Mouse (Mus musculus) granulocyte monocyte progenitor cell, adult 5-6 weeks (primary cell): ENCODE measurements around the gene Slc1a5. TPM values are rescaled to one million over a fixed set of nuclear protein-coding genes. Genes with fewer than 3 reads are reported as not detected.
A peak's percentile ranks its signal among the peaks of the same experiment; 100 is the strongest.

Experiments used
- ATAC-seq: replicated peaks from 2 replicates; pipeline ENCODE4 v1.8.0; 2016; ENCODE audit warnings: mild to moderate bottlenecking, moderate TSS enrichment, inconsistent platforms; ENCODE audit not compliant: poor library complexity, severe bottlenecking
- total RNA-seq, 2 experiments: library from RNA; stranded (forward) in 1 of 2; stranded (reverse) in 1 of 2; fragments of 200-712, 200-1000 nt in 1 of 2; fragments of >200 nt in 1 of 2; fragmentation: Nextera tagmentation in 1 of 2; gene quantifications; 2 replicates each; pipeline ENCODE4 v1.2.3; 2014 to 2017

Gene Slc1a5
- total RNA-seq (2014; fragmentation: Nextera tagmentation) = 110 and 118 TPM in 2 replicates
- 46.4 and 47.2 TPM in 2 replicates for total RNA-seq (2017)

DNA sequence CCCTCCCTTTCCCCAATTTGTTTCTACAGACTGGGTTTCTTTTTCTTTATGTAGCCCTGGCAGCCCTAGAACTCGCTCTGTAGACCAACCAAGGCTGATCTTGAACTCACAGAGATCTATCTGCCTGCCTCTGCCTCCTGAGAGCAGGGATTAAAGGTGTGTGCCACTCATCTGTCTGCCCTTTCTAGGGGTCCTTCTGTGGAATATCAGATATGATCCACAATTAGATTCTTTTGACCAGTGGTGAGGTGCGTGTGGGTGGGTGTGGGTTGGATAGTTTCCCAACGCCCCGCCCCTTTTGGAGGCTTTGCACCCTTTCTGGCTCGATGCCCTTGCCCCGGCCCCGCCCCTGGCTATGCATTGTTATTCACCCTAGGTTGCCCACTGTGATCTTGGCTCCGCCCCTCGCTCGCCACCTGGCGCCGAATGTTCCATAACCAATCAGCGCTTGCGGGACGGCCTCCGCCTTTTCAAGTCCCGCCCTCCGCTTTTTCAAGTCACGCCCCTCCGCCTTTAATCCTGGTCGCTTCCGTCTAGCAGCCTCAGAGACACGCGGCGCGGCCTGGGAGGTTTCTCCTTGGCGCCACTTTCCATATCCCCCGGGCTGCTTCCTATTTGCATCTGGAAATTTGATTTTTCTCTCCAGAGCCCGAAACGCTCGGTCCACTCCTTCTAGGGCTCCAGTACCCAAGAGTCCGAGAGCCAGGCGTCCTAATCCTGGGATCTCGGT lies at the start of gene Slc1a5:
Gene Slc1a5 (plus strand): TSS at position 516 of the 730 bp plus-strand sequence.
- ATAC-seq = peak; percentile 81

DNA sequence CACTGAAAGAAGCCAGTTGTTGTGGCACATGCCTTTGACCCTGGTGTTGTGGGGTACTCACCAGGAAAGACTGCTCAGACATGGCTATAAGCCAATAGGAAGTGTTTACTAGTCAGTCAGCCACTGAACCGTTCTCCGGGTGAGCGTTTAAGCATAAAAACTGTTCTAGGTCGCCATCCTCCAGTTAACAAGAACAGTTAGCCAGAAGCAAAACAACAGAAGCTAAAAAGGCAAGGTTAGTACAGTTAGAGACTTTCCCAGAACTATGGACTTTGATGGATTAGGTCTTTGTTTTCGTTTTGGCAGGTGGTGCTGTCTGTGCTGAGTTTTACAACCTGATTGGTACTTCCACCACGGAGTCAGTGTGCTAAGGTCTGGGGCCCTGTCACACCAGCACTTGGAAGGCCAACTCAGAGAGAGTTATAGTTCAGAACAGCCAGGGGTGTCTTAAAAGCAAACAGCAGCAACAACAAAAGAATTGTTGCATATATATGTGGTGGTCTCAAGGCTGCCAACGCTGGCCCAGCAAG lies 49.2 kb upstream of the Slc1a5 start:
- ATAC-seq = no peak

DNA sequence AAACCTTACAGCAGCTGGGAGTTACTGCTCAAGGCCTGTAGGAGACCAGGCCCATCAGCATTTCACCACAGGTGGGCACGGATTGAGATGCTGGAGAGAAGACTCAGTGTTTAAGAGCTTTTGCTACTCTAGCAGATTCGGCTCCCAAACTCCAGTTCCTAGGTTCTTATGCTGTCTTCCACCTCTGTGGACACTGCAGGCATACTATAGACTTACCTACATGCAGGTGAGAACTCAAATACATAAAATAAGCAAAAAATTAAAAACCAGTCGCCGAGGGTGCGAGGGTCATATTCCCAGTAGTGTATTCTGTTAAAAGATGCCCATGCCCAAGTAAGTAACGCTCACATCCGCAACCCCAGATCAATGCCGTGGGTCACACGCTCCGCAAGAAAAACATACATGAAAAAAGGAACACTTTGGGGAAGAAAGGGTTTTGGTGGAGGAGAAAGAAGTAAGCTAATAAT lies 43.5 kb upstream of the Slc1a5 start:
- ATAC-seq = no peak

DNA sequence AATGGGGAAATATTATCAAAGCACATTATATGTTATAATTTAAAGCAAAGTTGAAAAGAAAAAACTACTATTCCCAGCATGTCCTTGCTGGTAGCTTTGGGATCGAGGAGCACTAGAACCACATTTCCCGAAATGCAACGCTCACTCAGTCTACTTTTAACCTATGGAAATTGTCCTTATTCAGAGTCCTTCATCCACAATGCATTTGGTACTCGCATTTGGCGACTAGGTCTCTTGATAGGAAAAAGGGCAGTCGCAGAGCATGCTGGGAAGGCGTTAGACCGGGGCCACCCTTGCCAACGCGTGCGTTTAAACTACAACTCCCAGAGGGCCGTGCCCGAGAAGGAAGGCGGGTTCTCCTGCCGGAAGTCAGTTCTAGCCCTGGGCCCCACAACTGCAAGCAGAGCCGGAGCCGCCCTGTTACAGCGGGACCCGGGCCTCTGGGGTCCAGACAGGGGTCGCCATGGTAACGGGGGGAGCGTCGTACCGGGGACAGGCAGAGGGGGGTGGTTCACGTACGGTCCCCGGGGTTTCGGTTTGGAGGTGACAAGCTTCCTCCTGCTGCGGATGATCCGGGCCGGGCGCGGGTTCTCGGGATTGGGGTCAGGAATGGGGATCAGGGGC lies 43.0 kb upstream of the Slc1a5 start, which contains the start of gene Ap2s1:
Gene Ap2s1 (plus strand): TSS at position 338 of the 624 bp plus-strand sequence.
- peak; percentile 96 for ATAC-seq

- ATAC-seq = no peak
These were observed 42.0 kb upstream of the Slc1a5 start for GRCm38 (mm10) chr7:16739056-16739604.

GRCm38 (mm10) chr7:16745373-16745772 lies 35.8 kb upstream of the Slc1a5 start:
- ATAC-seq = no peak

DNA sequence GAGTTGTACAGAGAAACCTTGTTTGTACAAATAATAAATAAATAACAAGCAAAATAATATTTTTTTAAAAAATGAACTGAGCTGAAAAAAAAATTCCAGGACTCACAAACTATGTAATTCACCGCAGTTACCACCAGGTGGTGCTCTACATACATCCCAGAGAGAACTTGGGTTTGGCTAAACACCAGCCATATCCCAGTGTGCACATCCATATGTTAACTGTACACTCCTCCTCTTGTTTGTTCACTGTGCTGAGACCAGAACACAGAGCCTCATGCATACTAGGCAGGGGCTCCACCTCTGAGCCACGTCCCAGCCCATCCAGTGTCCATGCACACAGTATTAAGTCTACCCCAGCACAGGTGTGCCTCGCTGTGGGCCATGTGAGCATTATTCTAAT lies 35.0 kb upstream of the Slc1a5 start:
- peak; percentile 81 for ATAC-seq

DNA sequence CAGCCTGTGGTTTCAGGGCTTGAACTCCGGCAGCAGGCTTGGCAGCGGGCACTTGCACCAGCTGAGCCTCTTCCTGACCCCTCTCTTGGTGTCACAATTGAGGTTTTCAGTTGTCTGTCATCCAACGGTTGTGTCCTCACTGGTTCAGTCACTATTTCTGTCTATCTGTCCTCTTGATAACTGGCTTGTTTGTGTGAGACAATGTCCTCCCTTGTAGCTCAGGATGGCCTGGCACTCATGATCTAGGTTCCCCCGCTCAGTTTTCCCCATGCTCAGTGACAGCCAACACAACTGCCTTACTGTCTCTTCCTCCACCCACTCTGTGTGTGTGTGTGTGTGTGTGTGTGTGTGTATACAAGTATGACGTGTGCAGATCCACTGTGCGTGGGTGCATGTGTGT lies 33.5 kb upstream of the Slc1a5 start:
- no peak for ATAC-seq

GRCm38 (mm10) chr7:16752016-16752415 lies 29.1 kb upstream of the Slc1a5 start:
- no peak for ATAC-seq

DNA sequence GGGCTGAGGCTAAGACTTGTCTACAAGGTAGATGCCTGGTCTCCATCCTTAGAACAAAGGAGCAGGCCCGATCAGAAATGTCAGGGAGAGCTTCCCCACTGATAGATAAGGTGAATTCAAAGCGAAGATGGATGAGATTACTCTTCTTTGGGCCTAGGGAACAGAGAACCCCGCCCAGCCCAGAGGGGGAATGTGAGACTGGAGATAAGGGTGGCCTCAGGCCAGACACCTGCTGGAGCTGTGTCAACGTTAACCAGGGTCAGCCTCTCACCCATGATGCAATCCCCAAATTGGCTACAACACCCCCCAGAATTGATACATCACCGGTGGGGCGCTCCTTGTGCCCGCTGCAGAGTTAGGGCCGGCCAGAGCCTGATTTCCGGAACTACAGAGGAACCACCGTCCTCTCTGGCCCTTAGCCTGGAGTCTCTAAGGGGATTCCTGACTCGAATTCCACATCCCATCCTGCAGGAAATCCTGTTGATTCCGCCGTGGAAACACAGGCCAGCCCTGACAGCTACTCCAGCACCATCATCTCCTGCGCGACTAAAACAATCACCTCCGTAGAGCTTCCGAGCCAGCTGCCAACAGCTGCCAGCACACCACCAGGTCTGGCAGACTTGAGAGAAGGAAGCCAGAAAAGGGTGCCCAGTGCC lies 25.6 kb upstream of the Slc1a5 start:
- no peak for ATAC-seq

GRCm38 (mm10) chr7:16758872-16759574 lies 22.1 kb upstream of the Slc1a5 start:
- ATAC-seq = no peak

DNA sequence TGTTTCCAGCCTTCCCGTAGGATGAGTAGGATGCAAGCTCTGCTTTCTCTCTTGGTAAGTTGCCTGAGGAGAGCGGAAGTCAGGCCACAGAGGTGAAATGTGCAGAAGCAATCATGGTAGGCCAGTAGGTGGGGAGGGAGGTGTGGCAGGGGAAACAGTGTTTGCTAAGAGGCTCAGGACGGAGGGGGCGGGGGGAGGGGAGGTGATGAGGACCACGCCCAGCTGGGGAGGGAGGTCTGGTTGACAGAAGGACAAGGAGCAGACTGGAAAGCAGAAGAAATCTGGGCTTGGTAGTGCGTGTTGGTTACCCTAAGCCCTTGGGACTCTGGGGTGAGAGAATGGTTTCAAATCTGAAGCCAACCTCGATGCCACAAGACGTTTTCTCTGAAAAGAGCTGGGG lies 20.8 kb upstream of the Slc1a5 start:
- ATAC-seq = peak; percentile 80

GRCm38 (mm10) chr7:16761005-16761481 lies 20.1 kb upstream of the Slc1a5 start:
- no peak for ATAC-seq

GRCm38 (mm10) chr7:16761630-16762029 lies 19.5 kb upstream of the Slc1a5 start:
- ATAC-seq = no peak

- no peak for ATAC-seq
These were observed 17.5 kb upstream of the Slc1a5 start for GRCm38 (mm10) chr7:16763463-16764218.

- ATAC-seq = no peak
These were observed 14.7 kb upstream of the Slc1a5 start for GRCm38 (mm10) chr7:16766443-16766842.

GRCm38 (mm10) chr7:16775888-16776287 lies 5.3 kb upstream of the Slc1a5 start:
- ATAC-seq = no peak

DNA sequence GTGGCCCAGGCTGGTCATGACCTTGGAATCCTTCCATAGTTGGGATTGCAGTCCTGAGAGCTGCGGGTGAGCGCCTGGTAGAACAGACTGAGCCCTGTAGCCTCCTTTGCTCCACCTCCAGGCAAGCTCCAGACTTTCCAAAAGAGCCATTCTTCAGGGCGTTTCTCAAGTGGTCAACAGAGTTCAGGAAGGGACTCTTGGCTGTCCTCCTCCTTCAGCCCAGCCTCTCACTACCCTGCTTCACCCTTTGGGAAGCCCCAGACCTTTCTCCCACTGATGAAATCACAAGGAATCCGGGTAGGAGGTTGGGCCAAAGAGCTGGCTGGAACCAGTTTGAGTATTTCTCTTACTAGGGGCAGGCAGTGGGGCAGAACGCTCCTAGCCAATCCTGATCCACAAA lies 1.1 kb upstream of the Slc1a5 start:
- no peak for ATAC-seq

DNA sequence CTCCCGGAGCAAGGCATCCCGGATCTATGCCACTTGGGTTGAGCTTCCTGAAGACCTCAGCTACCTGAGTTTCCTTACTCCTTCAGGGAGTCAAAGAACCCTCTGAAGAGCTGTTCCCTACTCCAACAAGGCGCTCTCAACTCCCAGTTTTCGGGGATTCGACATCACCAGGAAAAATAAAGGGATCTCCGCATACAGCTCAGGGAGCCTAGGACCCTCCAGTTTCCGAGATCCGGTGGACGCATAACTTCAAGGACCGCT lies 345 bp downstream of the Slc1a5 start:
- ATAC-seq = no peak
